Mouse (Mus musculus) granulocyte monocyte progenitor cell, adult 5-6 weeks (primary cell): ENCODE measurements around the gene B4galt5. TPM values are rescaled to one million over a fixed set of nuclear protein-coding genes. Genes with fewer than 3 reads are reported as not detected.
A peak's percentile ranks its signal among the peaks of the same experiment; 100 is the strongest.

Experiments
- ATAC-seq: replicated peaks from 2 replicates; pipeline ENCODE4 v1.8.0; 2016; ENCODE audit warnings: mild to moderate bottlenecking, moderate TSS enrichment, inconsistent platforms; ENCODE audit not compliant: poor library complexity, severe bottlenecking
- total RNA-seq, 2 experiments: library from RNA; stranded (forward) in 1 of 2; stranded (reverse) in 1 of 2; fragments of 200-712, 200-1000 nt in 1 of 2; fragments of >200 nt in 1 of 2; fragmentation: Nextera tagmentation in 1 of 2; gene quantifications; 2 replicates each; pipeline ENCODE4 v1.2.3; 2014 to 2017

Gene B4galt5
- total RNA-seq, 2 experiments from 2014 or later: 5.0 to 19.3 TPM

DNA sequence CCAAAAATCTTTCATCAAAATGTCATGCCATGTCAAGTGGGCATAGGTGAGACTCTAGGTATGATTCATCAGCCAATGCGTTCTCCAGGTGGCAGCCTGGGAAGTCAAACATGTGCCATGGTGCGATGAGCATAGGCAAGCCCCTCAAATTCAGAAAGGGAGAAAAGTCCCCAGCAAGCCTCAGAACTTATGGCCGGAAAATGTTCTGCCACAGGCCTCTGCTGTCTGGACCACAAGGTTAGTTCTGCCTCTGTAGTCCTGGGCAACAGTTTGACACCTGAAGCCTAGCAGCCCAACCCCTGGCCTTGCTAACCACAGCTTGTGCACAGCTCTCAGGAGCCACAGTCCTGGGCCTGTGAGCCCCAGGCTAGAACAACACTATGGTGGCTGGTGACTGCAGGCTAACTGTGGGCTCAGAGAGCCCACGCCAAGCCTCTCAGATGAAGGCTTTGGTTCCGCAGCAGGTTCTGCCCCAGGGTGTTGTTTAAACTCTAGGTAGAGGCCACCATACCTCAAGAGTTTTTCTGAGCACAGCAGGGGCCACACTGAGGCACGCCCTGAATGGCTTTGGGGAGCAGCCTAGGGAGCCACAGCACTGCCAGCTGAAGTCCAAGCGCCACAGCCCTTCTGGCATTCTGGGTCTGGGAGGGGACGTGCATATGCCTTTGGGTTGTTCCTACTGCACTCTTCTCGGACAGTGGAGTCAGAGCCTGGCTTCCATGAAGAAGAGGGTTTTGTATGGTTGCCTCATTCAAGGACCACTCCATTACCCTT, 14.5 kb upstream of the B4galt5 start:
- no peak for ATAC-seq

GRCm38 (mm10) chr2:167358499-167358898, 9.5 kb upstream of the B4galt5 start:
- ATAC-seq: peak; percentile 93

GRCm38 (mm10) chr2:167356885-167357284, 7.9 kb upstream of the B4galt5 start:
- peak; percentile 17; the same call in 1 of the 2 replicates for ATAC-seq

DNA sequence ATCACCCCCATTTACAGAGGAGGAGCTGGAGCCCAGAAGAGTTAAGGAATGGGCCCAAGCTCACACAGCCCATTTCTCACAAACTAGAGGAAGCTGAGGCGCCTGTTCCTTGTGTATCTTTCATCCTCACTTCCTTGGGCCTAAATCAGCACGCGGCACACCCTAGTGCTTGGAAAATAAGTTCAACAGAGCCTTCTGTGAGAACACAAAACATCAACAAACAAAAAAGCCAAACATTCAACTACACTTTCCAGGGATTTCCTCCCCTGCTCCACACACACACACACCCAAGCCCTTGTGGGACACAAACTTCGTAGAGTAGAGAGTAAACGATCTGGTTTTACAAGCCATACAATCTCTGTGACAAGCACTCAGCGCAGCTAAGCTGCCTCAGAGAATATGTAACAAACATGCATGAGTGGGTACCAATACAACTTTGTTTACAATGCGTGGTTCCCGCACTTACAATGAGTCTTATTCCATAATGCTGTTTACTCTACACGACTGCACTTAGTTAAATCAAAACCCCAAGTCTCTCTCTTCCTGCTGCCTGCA, 5.7 kb upstream of the B4galt5 start:
- ATAC-seq: no peak

DNA sequence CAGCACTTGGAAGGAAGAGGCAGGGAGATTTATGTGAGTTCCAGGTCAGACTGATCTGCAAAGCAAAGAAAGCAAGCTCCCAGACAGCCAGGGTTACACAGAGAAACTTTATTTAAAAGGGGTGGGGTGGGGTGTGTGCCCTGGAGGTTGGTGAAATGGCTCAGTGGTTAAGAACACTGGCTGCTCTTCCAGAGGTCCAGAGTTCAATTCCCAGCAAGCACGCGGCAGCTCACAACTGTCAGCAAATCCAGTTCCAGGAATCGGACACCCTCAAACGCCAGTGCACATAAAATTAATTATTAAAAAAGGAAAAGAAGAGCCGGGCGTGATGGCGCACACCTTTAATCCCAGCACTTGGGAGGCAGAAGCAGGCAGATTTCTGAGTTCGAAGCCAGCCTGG, 5.1 kb upstream of the B4galt5 start:
- no peak for ATAC-seq

DNA sequence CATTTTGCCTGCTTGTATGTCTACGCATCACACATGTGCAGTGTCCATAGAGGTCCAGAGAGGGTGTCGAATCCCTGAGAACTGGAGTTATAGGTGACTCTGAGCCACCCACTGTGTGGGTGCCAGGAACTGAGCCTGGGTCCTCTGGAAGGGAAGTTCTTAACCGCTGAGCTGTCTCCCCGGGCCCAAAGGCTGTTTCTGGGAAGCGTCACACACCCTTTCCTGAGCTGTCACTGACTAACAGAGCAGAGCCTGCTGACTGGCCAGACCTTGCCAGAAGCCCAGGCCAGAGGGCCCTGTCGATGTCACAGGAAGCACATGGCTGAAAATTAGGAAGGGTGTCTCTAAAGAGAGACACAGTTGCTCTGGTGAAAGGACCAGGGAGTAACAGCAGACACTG, 3.5 kb upstream of the B4galt5 start:
- peak; percentile 15 for ATAC-seq

DNA sequence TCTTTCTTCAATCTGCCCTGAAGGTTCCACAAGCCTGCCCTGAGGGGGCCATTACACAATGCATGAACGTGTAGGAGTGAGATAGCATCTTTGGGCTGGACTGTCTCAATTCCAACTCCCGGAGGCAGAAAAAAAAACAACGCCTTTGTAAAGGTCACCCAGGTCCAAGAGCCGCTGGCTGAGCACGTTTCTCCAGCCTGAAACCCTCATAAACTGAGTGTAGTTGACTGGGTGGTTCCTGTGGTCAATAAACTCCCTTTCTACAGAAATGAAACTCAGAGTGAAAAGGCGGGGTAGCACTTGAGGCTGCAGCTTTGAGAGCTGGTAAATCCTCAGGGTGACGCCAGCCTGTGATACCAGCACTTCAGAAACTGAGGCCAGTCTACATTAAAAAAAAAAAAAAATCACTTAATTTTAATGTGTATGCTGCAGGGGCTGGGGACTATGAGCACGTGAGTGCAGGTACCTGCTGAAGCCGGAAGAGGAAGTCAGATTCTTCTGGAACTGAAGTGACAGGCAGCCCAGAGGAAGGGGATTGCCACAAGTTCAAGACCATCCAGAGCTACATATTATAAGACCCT, 2.5 kb upstream of the B4galt5 start:
- peak; percentile 45 for ATAC-seq

- no peak for ATAC-seq
These were observed 1.2 kb upstream of the B4galt5 start for GRCm38 (mm10) chr2:167350126-167350650.

DNA sequence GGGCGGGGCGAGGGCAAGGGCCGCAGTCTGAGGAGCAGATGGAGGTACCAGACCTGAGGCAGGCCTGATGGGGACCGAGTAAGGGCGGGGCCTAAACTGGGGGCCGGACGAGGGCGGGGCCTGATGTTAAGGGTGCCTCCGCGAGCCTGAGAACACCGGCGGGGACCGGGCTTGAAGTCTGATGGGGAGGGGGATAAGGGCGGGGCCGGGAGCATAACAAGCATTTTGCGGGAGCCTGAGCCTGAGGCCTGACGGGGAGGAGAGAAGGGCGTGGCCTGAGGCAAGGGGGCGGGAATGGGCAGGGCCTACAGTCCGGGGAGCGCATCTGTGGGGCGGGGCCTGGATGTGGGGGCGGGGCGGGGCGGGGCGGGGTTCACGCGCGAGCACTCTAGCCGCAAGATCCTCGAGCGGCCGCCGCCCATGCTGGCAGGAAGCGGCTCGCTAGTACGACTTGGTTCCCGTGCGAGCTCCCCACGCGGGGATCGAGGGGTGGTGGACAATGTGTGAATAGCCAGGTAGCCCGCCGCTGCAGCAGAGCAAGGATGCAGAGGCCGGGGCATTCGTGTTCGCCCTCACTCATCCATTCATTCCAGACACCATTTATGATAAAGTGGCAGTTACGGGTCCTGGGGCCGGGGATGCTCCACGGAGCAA, 427 bp upstream of the B4galt5 start:
- peak; percentile 67 for ATAC-seq

GRCm38 (mm10) chr2:167347991-167348375, 1.0 kb downstream of the B4galt5 start:
- no peak for ATAC-seq

DNA sequence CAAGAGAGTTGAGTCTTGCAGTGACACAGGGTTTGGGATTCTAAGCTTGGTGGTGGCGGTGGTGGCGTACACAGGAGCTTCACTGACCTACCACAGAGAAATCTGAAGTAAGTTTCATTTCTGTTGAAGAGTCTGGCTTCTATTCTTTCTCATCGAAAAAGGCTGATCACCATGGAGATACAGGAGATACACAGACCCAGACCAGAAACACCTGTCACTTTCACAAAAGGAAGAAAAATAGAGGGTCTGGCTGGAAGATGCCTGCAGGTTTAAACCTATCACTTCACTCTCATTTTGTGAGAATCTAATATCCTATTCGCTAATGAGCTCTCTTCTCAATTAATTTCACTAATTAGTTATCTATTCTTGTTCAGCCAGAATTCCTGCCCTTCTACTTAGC, 1.6 kb downstream of the B4galt5 start:
- no peak for ATAC-seq

DNA sequence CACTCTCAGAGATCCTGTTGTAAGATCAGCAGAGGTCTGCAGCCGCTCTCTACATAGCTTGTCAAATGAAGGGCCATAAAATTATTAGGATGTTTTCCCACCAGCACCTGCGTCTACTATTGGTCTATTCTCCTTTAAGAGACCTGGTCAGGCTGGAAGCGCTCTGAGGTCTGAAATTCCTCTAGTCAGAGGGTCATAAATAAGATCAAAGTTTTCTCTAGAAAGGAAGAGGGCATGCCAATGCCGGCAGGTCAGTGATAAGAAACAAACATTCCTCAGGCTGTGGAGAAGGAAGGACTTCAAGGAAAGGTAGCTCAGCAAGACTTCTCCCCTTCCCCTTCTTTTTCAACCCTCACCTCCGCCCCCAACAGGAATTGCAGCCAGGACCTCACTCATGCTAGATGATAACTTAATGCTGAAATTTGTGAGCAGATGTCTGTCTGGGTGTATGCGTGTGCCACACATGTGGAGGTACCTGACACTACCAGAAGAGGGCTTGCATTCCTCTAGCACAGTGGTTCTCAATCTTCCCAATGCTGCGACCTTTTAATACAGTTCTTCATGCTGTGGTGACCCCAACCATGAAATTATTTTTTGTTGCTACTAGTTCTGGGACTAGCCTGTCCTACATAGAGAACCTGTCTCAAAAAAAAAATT, 3.3 kb downstream of the B4galt5 start:
- no peak for ATAC-seq

- ATAC-seq: no peak
These were observed 4.0 kb downstream of the B4galt5 start for GRCm38 (mm10) chr2:167344871-167345507.

GRCm38 (mm10) chr2:167343369-167344140, 5.4 kb downstream of the B4galt5 start:
- ATAC-seq: no peak

- ATAC-seq: no peak
These were observed 6.1 kb downstream of the B4galt5 start for GRCm38 (mm10) chr2:167342876-167343275.

DNA sequence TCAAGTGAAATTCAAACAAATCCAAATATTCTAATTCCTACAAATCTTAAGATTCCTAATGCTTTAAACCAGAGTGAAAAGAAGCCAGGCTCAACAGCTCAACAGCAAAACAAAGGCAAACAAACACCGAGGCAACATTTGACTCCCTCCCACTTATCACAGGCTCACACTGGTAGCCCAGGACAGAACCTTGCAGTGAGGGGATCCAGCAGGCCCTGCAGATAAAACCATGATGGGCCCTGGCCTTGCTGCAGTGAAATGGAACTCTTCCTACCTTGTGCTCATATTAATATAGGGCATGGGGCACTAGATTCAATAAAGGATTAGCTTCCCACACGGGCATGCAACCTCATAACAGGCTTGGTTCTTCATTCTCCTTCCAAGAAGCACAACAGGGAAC, 11.4 kb downstream of the B4galt5 start:
- no peak for ATAC-seq

DNA sequence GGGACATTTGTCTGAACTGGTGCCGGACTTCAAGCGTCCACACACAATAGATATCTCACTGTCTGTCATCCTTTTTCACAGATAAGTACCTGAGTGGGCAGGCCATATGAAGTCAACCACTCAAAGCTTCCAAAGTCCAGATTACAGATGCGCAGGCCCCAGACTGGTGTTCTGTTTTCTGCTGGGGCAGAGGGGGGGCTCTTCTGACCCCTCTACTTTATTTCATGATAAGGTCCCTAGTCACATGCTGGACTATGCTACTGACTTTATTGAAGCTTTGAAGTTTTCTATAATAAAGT, 11.8 kb downstream of the B4galt5 start:
- ATAC-seq: no peak

DNA sequence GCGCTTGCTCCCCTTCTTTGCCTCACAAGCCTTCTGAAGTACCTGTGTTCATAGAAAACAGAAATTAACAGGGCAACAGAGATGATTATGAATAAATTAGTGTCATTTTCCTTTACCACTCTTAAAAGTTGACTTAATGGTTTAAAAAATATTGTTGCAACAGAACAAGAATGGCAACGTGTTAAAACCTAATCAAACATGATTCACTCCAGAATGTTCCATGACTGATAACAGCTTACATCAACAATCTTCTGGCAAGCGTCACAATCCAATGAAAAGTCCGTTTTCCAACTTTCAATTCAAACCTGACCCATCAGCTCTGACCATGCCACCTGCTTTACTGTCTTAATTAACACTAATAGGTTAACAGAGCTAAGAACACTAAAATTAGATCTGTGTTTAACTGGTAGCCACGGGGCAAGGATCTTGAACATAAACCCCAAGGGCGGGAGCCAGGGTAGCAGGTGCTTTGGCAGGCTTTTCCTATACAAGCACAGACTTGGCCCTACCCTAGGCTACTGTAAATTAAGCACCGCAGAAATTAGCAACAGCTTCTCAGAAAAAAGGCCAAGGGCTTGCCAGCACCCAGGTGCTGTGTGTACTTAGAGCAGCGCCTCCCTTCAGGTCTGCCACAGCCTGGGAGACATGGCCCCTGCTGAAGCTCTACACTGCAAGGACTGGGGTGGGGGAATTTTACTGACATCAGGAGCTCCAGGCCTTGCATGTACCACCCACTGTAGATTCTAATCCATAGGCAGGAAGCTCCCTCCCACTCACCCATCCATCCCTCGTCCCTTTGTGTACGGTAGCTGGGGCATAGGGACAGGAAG, 12.4 kb downstream of the B4galt5 start:
- ATAC-seq: no peak

DNA sequence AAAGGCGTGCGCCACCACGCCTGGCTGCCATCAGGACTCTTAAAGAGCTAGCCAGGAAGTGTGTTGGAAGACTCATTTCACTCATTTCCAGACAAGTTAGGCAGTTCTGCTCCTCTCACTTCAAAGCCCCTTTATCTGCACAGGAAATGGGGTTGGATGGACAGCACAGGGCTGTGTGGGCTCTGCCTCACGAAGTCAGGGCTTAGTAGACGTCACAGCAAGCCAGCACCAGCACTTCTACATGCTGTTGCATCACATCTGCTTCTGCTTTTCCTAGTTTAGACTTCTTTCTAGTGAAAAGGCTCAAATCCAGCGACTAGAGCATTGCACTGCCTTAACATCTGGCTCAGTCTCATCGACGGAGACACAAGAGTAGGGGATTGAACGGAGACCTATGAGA, 13.9 kb downstream of the B4galt5 start:
- peak; percentile 93 for ATAC-seq
